11 mouse cellular contexts compared by ENCODE assay signal in genomic region chr17:32121833-32122586, GRCm38 (mm10). TPM values are rescaled to one million over a fixed set of nuclear protein-coding genes. Genes with fewer than 3 reads are reported as not detected.
DNase-seq lines count a peak whose midpoint lies in the region; ATAC-seq and TF ChIP-seq lines count a peak whose summit lies in the region.
"Had no signal": no experiment of that assay in that cellular context is flagged by ENCODE, and none has a peak within 500 bp of the region (broad histone marks: within the 10 kb centered on the region; RNA-seq: fewer than 3 reads in every experiment).

No protein-coding gene starts in this region.

- peaks cover 4% of the 10 kb centered on the region; the same call in 1 of the 2 replicates for H3K9me3 ChIP-seq in E14TG2a.4 (ENCODE audit: low read length)
- H3K9me3 ChIP-seq in limb, embryonic 10.5 days (replicated peaks), result no peaks in the 10 kb centered on the region
- H3K9me3 ChIP-seq in kidney, embryonic 16.5 days (ENCODE audit: low read length), result no peaks in the 10 kb centered on the region
- H3K9me3 ChIP-seq in midbrain, embryonic 16.5 days (replicated peaks; ENCODE audit: control insufficient read depth, low read length, poor library complexity, severe bottlenecking), result no peaks in the 10 kb centered on the region
- H3K9me3 ChIP-seq: intestine, embryonic 15.5 days had no signal

- WGBS in limb, embryonic 10.5 days, result 77% methylated on average over 19 of the region's 19 CpGs
- 85% methylated on average over 19 of the region's 19 CpGs for WGBS in kidney, embryonic 16.5 days
- 80% methylated on average over 19 of the region's 19 CpGs for WGBS in midbrain, embryonic 16.5 days

- H3K9ac ChIP-seq in kidney, embryonic 16.5 days (replicated peaks; ENCODE audit: low read length), result no peak overlapping the region
- H3K9ac ChIP-seq in midbrain, embryonic 16.5 days (ENCODE audit: low read depth, low read length), result no peak overlapping the region
- H3K9ac ChIP-seq: intestine, embryonic 15.5 days had no signal

- H3K4me1 ChIP-seq in E14TG2a.4 (replicated peaks; ENCODE audit: low read depth, low read length), result peaks cover 54% of the 10 kb centered on the region
- peaks cover 28% of the 10 kb centered on the region for H3K4me1 ChIP-seq in limb, embryonic 10.5 days
- peaks cover 17% of the 10 kb centered on the region for H3K4me1 ChIP-seq in kidney, embryonic 16.5 days (ENCODE audit: insufficient read depth, low read length)
- H3K4me1 ChIP-seq in midbrain, embryonic 16.5 days (ENCODE audit: control insufficient read depth, insufficient read depth, low read length), result peaks cover 9% of the 10 kb centered on the region

- peaks cover 22% of the 10 kb centered on the region for H3K36me3 ChIP-seq in E14TG2a.4 (ENCODE audit: insufficient read depth, low read length)
- peaks cover 70% of the 10 kb centered on the region for H3K36me3 ChIP-seq in limb, embryonic 10.5 days
- H3K36me3 ChIP-seq in kidney, embryonic 16.5 days (ENCODE audit: insufficient read depth, low read length), result peaks cover 13% of the 10 kb centered on the region
- H3K36me3 ChIP-seq in midbrain, embryonic 16.5 days (ENCODE audit: control insufficient read depth, insufficient read depth, low read length), result 0 out of 2 replicates have a peak, but pooled peaks cover 1% of the 10 kb centered on the region

- peak; percentile 98 for DNase-seq in heart, adult 11 months
- DNase-seq in heart, postnatal 4 days, result no peak
- peak; percentile 63 for DNase-seq in adrenal gland, postnatal 25 days
- DNase-seq in limb, embryonic 10.5 days (ENCODE audit: low spot score), result no peak
- DNase-seq in thymus, postnatal 14 days, result no peak
- DNase-seq: cerebellum, adult 9-11 months; retina, postnatal 1 day had no signal

- peak overlapping the region; percentile 73 for H3K4me3 ChIP-seq in E14TG2a.4 (replicated peaks; ENCODE audit: low read length)
- H3K4me3 ChIP-seq in limb, embryonic 10.5 days, result no peak overlapping the region
- H3K4me3 ChIP-seq in kidney, embryonic 16.5 days (ENCODE audit: low read length), result no peak overlapping the region
- no peak overlapping the region for H3K4me3 ChIP-seq in midbrain, embryonic 16.5 days (ENCODE audit: low read depth, low read length)
- H3K4me3 ChIP-seq: intestine, embryonic 15.5 days had no signal

- no peak for ATAC-seq in kidney, embryonic 16.5 days (ENCODE audit: low FRiP score, low TSS enrichment)
- ATAC-seq in midbrain, embryonic 16.5 days, result no peak
- ATAC-seq: intestine, embryonic 15.5 days had no signal

- H3K27ac ChIP-seq in limb, embryonic 10.5 days, result peak overlapping the region; percentile 30; the same call in 1 of the 2 replicates
- H3K27ac ChIP-seq in kidney, embryonic 16.5 days (ENCODE audit: low read length), result no peak overlapping the region
- no peak overlapping the region for H3K27ac ChIP-seq in midbrain, embryonic 16.5 days (ENCODE audit: low read length)
- H3K27ac ChIP-seq: intestine, embryonic 15.5 days had no signal

- H3K4me2 ChIP-seq in kidney, embryonic 16.5 days (replicated peaks; ENCODE audit: low read depth, low read length), result no peak overlapping the region
- no peak overlapping the region for H3K4me2 ChIP-seq in midbrain, embryonic 16.5 days (ENCODE audit: low read length)
- H3K4me2 ChIP-seq: intestine, embryonic 15.5 days had no signal

- TF ChIP-seq CTCF in E14TG2a.4 (conservative IDR thresholded peaks at IDR 0.05; ENCODE audit: low read length), result no peak

- H3K27me3 ChIP-seq in E14TG2a.4 (ENCODE audit: insufficient read depth, low read length), result no peaks in the 10 kb centered on the region
- H3K27me3 ChIP-seq in limb, embryonic 10.5 days (ENCODE audit: low read depth, poor library complexity, severe bottlenecking), result 0 out of 2 replicates have a peak, but pooled peaks cover under 1% of the 10 kb centered on the region
- H3K27me3 ChIP-seq in kidney, embryonic 16.5 days (ENCODE audit: insufficient read depth, low read length), result no peaks in the 10 kb centered on the region
- no peaks in the 10 kb centered on the region for H3K27me3 ChIP-seq in midbrain, embryonic 16.5 days (ENCODE audit: control insufficient read depth, insufficient read depth, low read depth, low read length)
- H3K27me3 ChIP-seq: intestine, embryonic 15.5 days had no signal

RNA-seq across cellular contexts. Expression of gene Notch3, which starts 44.6 kb away (rescaled TPM):
- total RNA-seq in heart, postnatal 4 days (2021), result 10 to 100 TPM; 51.5 to 52.3 TPM
- total RNA-seq in adrenal gland, postnatal 25 days (2021), result 11.3 and 11.8 TPM in 2 replicates
- polyA plus RNA-seq in limb, embryonic 10.5 days (2016; fragmentation: Nextera tagmentation; extraction: Ambion mirVana), result 23.8 and 32.1 TPM in 2 replicates
- 13.6 and 15.0 TPM in 2 replicates for polyA plus RNA-seq in kidney, embryonic 16.5 days (2015; fragmentation: Nextera tagmentation; extraction: Ambion mirVana)
- 6.9 TPM in 2 replicates for polyA plus RNA-seq in midbrain, embryonic 16.5 days (2015; fragmentation: Nextera tagmentation; extraction: Ambion mirVana)

Comparison
In these comparisons a context has a peak if more than half of its experiments do, and no peak if none do; other contexts are left out.
1. DNase-seq: peak in heart, adult 11 months (single experiment) and adrenal gland, postnatal 25 days (single experiment); none in heart, postnatal 4 days (single experiment), limb, embryonic 10.5 days (single experiment) and thymus, postnatal 14 days (single experiment).